Mouse (Mus musculus) heart, adult 2 months (tissue): ENCODE results near the gene Gtf2h4. TPM values are rescaled to one million over a fixed set of nuclear protein-coding genes. Genes with fewer than 3 reads are reported as not detected.

Experiments
- DNase-seq, 2 experiments: peaks; one replicate each; pipeline ENCODE4 v3.0.0; 2021
- H3K27ac ChIP-seq: fragments of 200-600 bp; 2 replicates; pipeline ENCODE4 v1.8.1; 2022
- H3K27me3 ChIP-seq: fragments of 200-500 bp; 2 replicates; pipeline ENCODE4 v1.6.1; 2012; ENCODE audit warnings: mild to moderate bottlenecking, low read length, inconsistent platforms, mixed read lengths; ENCODE audit not compliant: control insufficient read depth, insufficient read depth
- H3K36me3 ChIP-seq: fragments of 200-500 bp; 2 replicates; pipeline ENCODE4 v1.6.1; 2012; ENCODE audit warnings: low read length, inconsistent platforms; ENCODE audit not compliant: control insufficient read depth, insufficient read depth
- H3K4me1 ChIP-seq: fragments of 200-500 bp; 2 replicates; pipeline ENCODE4 v1.6.1; 2011; ENCODE audit warnings: low read length; ENCODE audit not compliant: control insufficient read depth, insufficient read depth
- H3K4me3 ChIP-seq: fragments of 200-600 bp; 2 replicates; pipeline ENCODE4 v1.8.1; 2022
- H3K79me2 ChIP-seq: fragments of 200-500 bp; replicated peaks from 2 replicates; pipeline ENCODE4 v1.6.1; 2012; ENCODE audit warnings: mild to moderate bottlenecking, inconsistent platforms, low read length, moderate library complexity, mixed read lengths; ENCODE audit not compliant: control insufficient read depth, insufficient read depth
- H3K9ac ChIP-seq: fragments of 200-500 bp; 2 replicates; pipeline ENCODE4 v1.6.1; 2012; ENCODE audit warnings: low read depth, mild to moderate bottlenecking, control low read depth, inconsistent platforms, low read length, mixed read lengths
- CTCF ChIP-seq: fragments of 200-600 bp; IDR thresholded peaks from 2 replicates; pipeline ENCODE4 v1.8.1; 2022; ENCODE audit warnings: antibody characterized with exemption, mild to moderate bottlenecking, moderate library complexity
- EP300 ChIP-seq: fragments of 200-500 bp; IDR thresholded peaks from 2 replicates; pipeline ENCODE4 v1.6.1; 2011; ENCODE audit warnings: low read depth, low read length, control low read depth; ENCODE audit not compliant: insufficient read depth
- POLR2A ChIP-seq: fragments of 200-500 bp; IDR thresholded peaks from 2 replicates; pipeline ENCODE4 v1.6.1; 2011; ENCODE audit warnings: mild to moderate bottlenecking, low read depth, low read length, control low read depth; ENCODE audit not compliant: insufficient read depth
- WGBS: fragments of 180-500 bp; shearing (Covaris S2); methylation state at CpG from one replicate; pipeline ENCODE4 v1.1.7; 2018; 5-methylcytosine and 5-hydroxymethylcytosine counted together
- intact Hi-C: fragments of 180-260 bp; cut with DNase I; formaldehyde crosslinking; loops from one replicate; pipeline ENCODE4 v1.15.1; 2025
- long read RNA-seq: library from polyadenylated mRNA; stranded (forward); transcript quantifications from one replicate; pipeline ENCODE4 v2.0.0, GENCODE M21; 2021
- polyA plus RNA-seq: library from polyadenylated mRNA; depleted of rRNA; stranded (reverse); fragments of >200 nt; gene quantifications from 2 replicates; pipeline ENCODE4 v1.2.3, GENCODE M21; 2012; rRNA removed
- total RNA-seq, 2 experiments: library from RNA; stranded (reverse); gene quantifications; 2 replicates each; pipeline ENCODE4 v1.2.3; 2021

The Gtf2h4 gene
- total RNA-seq (10 to 100 TPM; 15.0 to 20.6 TPM), polyA plus RNA-seq (19.2 and 21.0 TPM in 2 replicates)
- long read RNA-seq, transcript Gtf2h4-201 (14 exons, 1,679 nt), result major isoform, 11 of 13 reads
- long read RNA-seq, partial matches to known transcripts, result 1 of 13 reads
- long read RNA-seq, other reads (novel, unspliced or antisense), result 1 of 13 reads

GRCm38 (mm10) chr17:35673416-35674035 lies at the start of gene Gtf2h4:
TSS of gene Gtf2h4 (minus strand) at chr17:35673739.
- Histone ChIP-seq H3K9ac (peak within 1 kb of the TSS; percentile 98), H3K4me3 (peak within 1 kb of the TSS; percentile 79), H3K36me3 (no peaks in the 10 kb centered on the region), H3K79me2 (no peaks in the 10 kb centered on the region), H3K4me1 (peaks cover 1% of the 10 kb centered on the region; the same call in 1 of the 2 replicates), H3K27ac (peak within 1 kb of the TSS; percentile 75), H3K27me3 (no peaks in the 10 kb centered on the region)
- WGBS, result 3% methylated on average over 23 of the region's 23 CpGs
- TF ChIP-seq EP300, result peak; percentile 57; the same call in 1 of the 2 replicates
- TF ChIP-seq POLR2A, result peak; percentile 76
- no peak; the same call in 1 of the 2 replicates for TF ChIP-seq CTCF
- intact Hi-C loops, result no loop called here
- DNase-seq, result peak; percentile 76 to 88

GRCm38 (mm10) chr17:35721676-35722075 lies 48.1 kb upstream of the Gtf2h4 start:
- Histone ChIP-seq H3K9ac (no peak overlapping the region), H3K27me3 (no peaks in the 10 kb centered on the region), H3K4me1 (no peaks in the 10 kb centered on the region; the same call in 1 of the 2 replicates), H3K4me3 (no peak overlapping the region), H3K79me2 (no peaks in the 10 kb centered on the region), H3K36me3 (no peaks in the 10 kb centered on the region), H3K27ac (no peak overlapping the region)
- WGBS, result 47% methylated on average over 8 of the region's 8 CpGs
- intact Hi-C loops, result no loop called here
- TF ChIP-seq POLR2A (no peak), EP300 (no peak), CTCF (no peak)
- DNase-seq, result no peak

GRCm38 (mm10) chr17:35720340-35720727 lies 46.8 kb upstream of the Gtf2h4 start:
- no peaks in the 10 kb centered on the region for H3K27me3 ChIP-seq
- H3K79me2 ChIP-seq, result no peaks in the 10 kb centered on the region
- H3K4me1 ChIP-seq, result no peaks in the 10 kb centered on the region
- intact Hi-C loops, result no loop called here
- TF ChIP-seq EP300 (no peak), CTCF (no peak)
- H3K4me3 ChIP-seq, result no peak overlapping the region
- H3K27ac ChIP-seq, result no peak overlapping the region
- H3K36me3 ChIP-seq, result no peaks in the 10 kb centered on the region
- WGBS, result 13% methylated on average over 11 of the region's 11 CpGs
- no peak overlapping the region for H3K9ac ChIP-seq
- DNase-seq, result peak in 1 of 2 experiments; percentile 54

- Histone ChIP-seq H3K4me3 (no peak overlapping the region), H3K4me1 (no peaks in the 10 kb centered on the region), H3K27ac (no peak overlapping the region), H3K9ac (no peak overlapping the region), H3K36me3 (no peaks in the 10 kb centered on the region), H3K27me3 (no peaks in the 10 kb centered on the region), H3K79me2 (no peaks in the 10 kb centered on the region)
- TF ChIP-seq CTCF (peak; percentile 39), POLR2A (no peak), EP300 (no peak)
- intact Hi-C loops, result no loop called here
- DNase-seq, result no peak
- 55% methylated on average over 9 of the region's 9 CpGs for WGBS
Measured at GRCm38 (mm10) chr17:35719616-35720339, 46.2 kb upstream of the Gtf2h4 start.

- Histone ChIP-seq H3K27ac (no peak overlapping the region), H3K4me1 (no peaks in the 10 kb centered on the region), H3K27me3 (no peaks in the 10 kb centered on the region), H3K36me3 (no peaks in the 10 kb centered on the region), H3K9ac (no peak overlapping the region), H3K4me3 (no peak overlapping the region), H3K79me2 (no peaks in the 10 kb centered on the region)
- TF ChIP-seq EP300 (no peak), CTCF (no peak), POLR2A (no peak)
- intact Hi-C loops, result no loop called here
- 79% methylated on average over 6 of the region's 6 CpGs for WGBS
- DNase-seq, result no peak
Measured at GRCm38 (mm10) chr17:35717080-35717479, 43.5 kb upstream of the Gtf2h4 start.

- no peak overlapping the region for H3K9ac ChIP-seq
- H3K27ac ChIP-seq, result no peak overlapping the region
- intact Hi-C loops, result no loop called here
- H3K4me1 ChIP-seq, result no peaks in the 10 kb centered on the region
- no peak for DNase-seq
- H3K27me3 ChIP-seq, result no peaks in the 10 kb centered on the region
- no peaks in the 10 kb centered on the region for H3K79me2 ChIP-seq
- no peaks in the 10 kb centered on the region for H3K36me3 ChIP-seq
- TF ChIP-seq POLR2A, result no peak
- TF ChIP-seq CTCF, result no peak
- 87% methylated on average over 3 of the region's 3 CpGs for WGBS
- H3K4me3 ChIP-seq, result no peak overlapping the region
Measured at GRCm38 (mm10) chr17:35716114-35716513, 42.6 kb upstream of the Gtf2h4 start.
